Mouse (Mus musculus) neural tube, embryonic 11.5 days (tissue): ENCODE measurements at regions not wholly inside any gene's neighbourhood (a gene's known extent, or its start where the extent isn't known, plus 50 kb on each side); places are given as distances from the start of the nearest gene placed in this dataset.

Experiments used
- ATAC-seq: fragments of 200-750 bp; cut with Nextera tagmentation; 2 replicates; pipeline ENCODE4 v1.8.0; 2017; ENCODE audit warnings: moderate number of reproducible peaks, mild to moderate bottlenecking, moderate TSS enrichment, moderate library complexity; ENCODE audit not compliant: insufficient read depth, low FRiP score, low TSS enrichment
- DNase-seq: peaks from one replicate; pipeline ENCODE4 v3.0.0-alpha.2; 2015; ENCODE audit warnings: low spot score
- H3K27ac ChIP-seq: fragments of 300-500 bp; sonication (generic); 2 replicates; pipeline ENCODE4 v1.5.1; 2014; ENCODE audit warnings: low read depth, mild to moderate bottlenecking, low read length
- H3K27me3 ChIP-seq: fragments of 300-500 bp; sonication (generic); 2 replicates; pipeline ENCODE4 v1.6.1; 2014; ENCODE audit warnings: mild to moderate bottlenecking, low read length, mixed read lengths; ENCODE audit not compliant: control insufficient read depth, insufficient read depth
- H3K36me3 ChIP-seq: fragments of 300-500 bp; sonication (generic); 2 replicates; pipeline ENCODE4 v1.6.1; 2014; ENCODE audit warnings: mild to moderate bottlenecking, low read length, moderate library complexity, mixed read lengths; ENCODE audit not compliant: control insufficient read depth, insufficient read depth
- H3K4me1 ChIP-seq: fragments of 300-500 bp; sonication (generic); 2 replicates; pipeline ENCODE4 v1.6.1; 2014; ENCODE audit warnings: low read length, mixed read lengths; ENCODE audit not compliant: control insufficient read depth, insufficient read depth
- H3K4me2 ChIP-seq: fragments of 300-500 bp; sonication (generic); 2 replicates; pipeline ENCODE4 v1.6.1; 2014; ENCODE audit warnings: low read depth, mild to moderate bottlenecking, moderate library complexity
- H3K4me3 ChIP-seq: fragments of 300-500 bp; sonication (generic); 2 replicates; pipeline ENCODE4 v1.5.1; 2014; ENCODE audit warnings: low read depth, low read length
- H3K9ac ChIP-seq: fragments of 300-500 bp; sonication (generic); 2 replicates; pipeline ENCODE4 v1.6.1; 2014; ENCODE audit warnings: mild to moderate bottlenecking, low read length
- H3K9me3 ChIP-seq: fragments of 300-500 bp; sonication (generic); 2 replicates; pipeline ENCODE4 v1.6.1; 2016; ENCODE audit warnings: low read length; ENCODE audit not compliant: control insufficient read depth
- WGBS: fragments of 180-500 bp; shearing (Covaris S2); extraction: QIAGEN DNeasy Blood & Tissue Kit; methylation state at CpG from one replicate; pipeline ENCODE4 v1.1.7; 2014; 5-methylcytosine and 5-hydroxymethylcytosine counted together

- H3K36me3 ChIP-seq, result no peaks in the 10 kb centered on the region
- H3K9me3 ChIP-seq, result no peaks in the 10 kb centered on the region
- no peak overlapping the region for H3K27ac ChIP-seq
- no peak for ATAC-seq
- H3K9ac ChIP-seq, result no peak overlapping the region
- DNase-seq, result no peak
- no peak overlapping the region for H3K4me2 ChIP-seq
- 77% methylated on average over 8 of the region's 8 CpGs for WGBS
- no peak overlapping the region for H3K4me3 ChIP-seq
- H3K27me3 ChIP-seq, result no peaks in the 10 kb centered on the region
- H3K4me1 ChIP-seq, result no peaks in the 10 kb centered on the region
Measured at GRCm38 (mm10) chr16:12516834-12517685, 533.1 kb downstream of the Shisa9 start.

DNA sequence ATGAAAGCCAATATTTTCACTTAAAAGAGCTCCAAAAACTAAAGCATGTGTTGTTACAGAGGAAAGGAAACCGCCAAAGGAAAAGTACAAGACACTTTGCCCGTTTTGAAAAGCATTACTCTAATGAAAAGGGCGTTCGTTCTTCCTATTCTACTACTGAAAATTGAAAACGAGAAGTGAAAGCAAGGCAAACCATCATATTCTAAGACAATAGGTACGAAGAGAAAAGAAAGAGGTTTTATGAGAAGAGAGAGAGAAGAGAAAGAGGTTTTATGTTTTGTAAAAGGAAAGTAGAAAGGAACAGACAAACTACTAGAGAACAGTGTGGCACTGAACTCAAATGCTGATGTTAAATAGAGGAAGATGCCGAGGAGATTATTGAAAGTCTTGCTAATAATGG, 534.4 kb downstream of the Shisa9 start:
- no peak for DNase-seq
- no peaks in the 10 kb centered on the region for H3K4me1 ChIP-seq
- WGBS, result 86% methylated on average over 7 of the region's 7 CpGs
- H3K27ac ChIP-seq, result no peak overlapping the region
- ATAC-seq, result no peak
- H3K9me3 ChIP-seq, result no peaks in the 10 kb centered on the region
- no peaks in the 10 kb centered on the region for H3K36me3 ChIP-seq
- H3K9ac ChIP-seq, result no peak overlapping the region
- H3K4me2 ChIP-seq, result no peak overlapping the region
- no peak overlapping the region for H3K4me3 ChIP-seq
- no peaks in the 10 kb centered on the region for H3K27me3 ChIP-seq

- WGBS, result 86% methylated on average over 3 of the region's 3 CpGs
- H3K27me3 ChIP-seq, result no peaks in the 10 kb centered on the region
- H3K4me2 ChIP-seq, result no peak overlapping the region
- H3K27ac ChIP-seq, result no peak overlapping the region
- DNase-seq (no peak), ATAC-seq (no peak)
- no peak overlapping the region for H3K9ac ChIP-seq
- H3K4me3 ChIP-seq, result no peak overlapping the region
- no peaks in the 10 kb centered on the region for H3K36me3 ChIP-seq
- H3K9me3 ChIP-seq, result no peaks in the 10 kb centered on the region
- no peaks in the 10 kb centered on the region for H3K4me1 ChIP-seq
Measured at GRCm38 (mm10) chr16:12521711-12522476, 538.0 kb downstream of the Shisa9 start.

DNA sequence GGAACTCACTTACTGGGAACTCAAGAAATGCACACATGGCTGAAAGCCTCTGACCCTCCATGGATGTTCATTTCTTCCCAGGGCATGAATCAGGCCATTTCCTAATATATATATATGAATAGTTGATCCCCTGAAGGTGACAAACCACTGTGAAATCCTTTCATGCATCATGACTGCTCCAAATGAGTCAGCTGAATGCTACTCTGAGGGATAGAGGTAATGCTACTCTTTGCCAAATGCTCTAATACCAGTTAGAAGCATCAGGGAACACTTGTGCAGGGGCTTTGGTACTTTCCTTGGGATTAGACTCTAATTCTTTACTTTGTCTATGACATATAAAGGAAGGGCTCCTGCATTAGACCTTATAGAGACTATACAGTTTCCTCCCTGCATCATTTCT, 561.0 kb upstream of the Ercc4 start:
- H3K4me2 ChIP-seq, result no peak overlapping the region
- no peak for ATAC-seq
- H3K27me3 ChIP-seq, result no peaks in the 10 kb centered on the region

GRCm38 (mm10) chr16:12588889-12589288, 520.6 kb upstream of the Ercc4 start:
- H3K36me3 ChIP-seq, result no peaks in the 10 kb centered on the region
- H3K9ac ChIP-seq, result no peak overlapping the region
- H3K9me3 ChIP-seq, result no peaks in the 10 kb centered on the region
- H3K4me3 ChIP-seq, result no peak overlapping the region
- ATAC-seq (no peak), DNase-seq (no peak)
- H3K27ac ChIP-seq, result no peak overlapping the region
- H3K27me3 ChIP-seq, result no peaks in the 10 kb centered on the region
- no peaks in the 10 kb centered on the region for H3K4me1 ChIP-seq
- no peak overlapping the region for H3K4me2 ChIP-seq

More for the DNA sequence above, 561.0 kb upstream of the Ercc4 start:
- Histone ChIP-seq H3K9ac (no peak overlapping the region), H3K27ac (no peak overlapping the region), H3K4me3 (no peak overlapping the region), H3K9me3 (no peaks in the 10 kb centered on the region), H3K4me1 (no peaks in the 10 kb centered on the region), H3K36me3 (no peaks in the 10 kb centered on the region)
- no peak for DNase-seq

GRCm38 (mm10) chr16:12608259-12608658, 501.2 kb upstream of the Ercc4 start:
- ATAC-seq, result no peak
- H3K27me3 ChIP-seq, result no peaks in the 10 kb centered on the region
- no peaks in the 10 kb centered on the region for H3K36me3 ChIP-seq
- H3K4me3 ChIP-seq, result no peak overlapping the region
- no peaks in the 10 kb centered on the region for H3K4me1 ChIP-seq
- H3K9ac ChIP-seq, result no peak overlapping the region
- WGBS, result 78% methylated on average over 6 of the region's 6 CpGs
- H3K9me3 ChIP-seq, result no peaks in the 10 kb centered on the region
- no peak overlapping the region for H3K4me2 ChIP-seq
- H3K27ac ChIP-seq, result no peak overlapping the region
- no peak for DNase-seq

GRCm38 (mm10) chr16:12611106-12611505, 498.4 kb upstream of the Ercc4 start:
- Histone ChIP-seq H3K27ac (no peak overlapping the region), H3K4me3 (no peak overlapping the region), H3K4me1 (no peaks in the 10 kb centered on the region), H3K36me3 (no peaks in the 10 kb centered on the region), H3K9me3 (no peaks in the 10 kb centered on the region), H3K4me2 (no peak overlapping the region), H3K27me3 (no peaks in the 10 kb centered on the region), H3K9ac (no peak overlapping the region)
- 82% methylated on average over 1 of the region's 1 CpGs for WGBS
- ATAC-seq, result no peak
- DNase-seq, result no peak

DNA sequence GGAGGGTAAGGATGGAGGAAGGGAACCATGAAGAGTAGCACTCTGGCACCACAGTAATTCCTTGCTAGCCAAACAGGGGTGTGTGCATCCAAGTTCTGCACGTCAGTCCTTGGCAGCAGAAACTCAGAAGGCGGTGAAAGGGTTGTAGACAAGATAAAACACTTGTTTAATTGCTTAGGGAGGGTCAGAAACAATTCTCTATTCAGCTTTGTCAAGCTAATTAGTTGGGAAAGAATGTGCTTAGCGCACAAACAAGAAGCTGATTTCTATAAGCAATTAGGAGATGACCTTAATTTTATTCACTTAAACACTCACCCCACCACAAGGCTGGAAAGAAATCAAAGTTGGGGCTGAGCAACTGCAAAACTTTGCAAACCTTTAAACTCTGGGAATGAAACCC, 491.7 kb upstream of the Ercc4 start:
- Histone ChIP-seq H3K9ac (no peak overlapping the region), H3K4me2 (no peak overlapping the region), H3K36me3 (no peaks in the 10 kb centered on the region), H3K4me3 (no peak overlapping the region), H3K9me3 (no peaks in the 10 kb centered on the region), H3K27ac (no peak overlapping the region), H3K4me1 (no peaks in the 10 kb centered on the region), H3K27me3 (no peaks in the 10 kb centered on the region)
- WGBS, result 60% methylated on average over 3 of the region's 3 CpGs
- ATAC-seq, result no peak
- no peak for DNase-seq

- no peaks in the 10 kb centered on the region for H3K9me3 ChIP-seq
- H3K4me1 ChIP-seq, result no peaks in the 10 kb centered on the region
- no peaks in the 10 kb centered on the region for H3K27me3 ChIP-seq
- H3K4me3 ChIP-seq, result no peak overlapping the region
- H3K9ac ChIP-seq, result no peak overlapping the region
- ATAC-seq, result no peak
- DNase-seq, result no peak
- H3K36me3 ChIP-seq, result no peaks in the 10 kb centered on the region
- no peak overlapping the region for H3K4me2 ChIP-seq
- H3K27ac ChIP-seq, result no peak overlapping the region
Measured at GRCm38 (mm10) chr16:12632533-12632932, 477.0 kb upstream of the Ercc4 start.
